Mouse (Mus musculus) cortical plate, adult 2 months (tissue): ENCODE measurements around the gene Xaf1. TPM values are rescaled to one million over a fixed set of nuclear protein-coding genes. Genes with fewer than 3 reads are reported as not detected.

Experiments
- H3K27ac ChIP-seq: fragments of 200-500 bp; 2 replicates; pipeline ENCODE4 v1.5.1; 2012; ENCODE audit warnings: low read length, control low read depth, inconsistent platforms; ENCODE audit not compliant: insufficient read depth
- H3K4me1 ChIP-seq: fragments of 200-500 bp; 2 replicates; pipeline ENCODE4 v1.6.1; 2011; ENCODE audit warnings: low read length; ENCODE audit not compliant: control insufficient read depth, insufficient read depth
- H3K4me3 ChIP-seq: fragments of 200-500 bp; 2 replicates; pipeline ENCODE4 v1.5.1; 2011; ENCODE audit warnings: mild to moderate bottlenecking, low read length, control low read depth; ENCODE audit not compliant: insufficient read depth
- CTCF ChIP-seq: fragments of 200-500 bp; IDR thresholded peaks from 2 replicates; pipeline ENCODE4 v1.5.1; 2011; ENCODE audit warnings: mild to moderate bottlenecking, control low read depth, low read length; ENCODE audit not compliant: insufficient read depth; ENCODE audit errors: extremely low read depth
- POLR2A ChIP-seq: fragments of 200-500 bp; IDR thresholded peaks from 2 replicates; pipeline ENCODE4 v1.6.1; 2011; ENCODE audit warnings: mild to moderate bottlenecking, low read length, control low read depth; ENCODE audit not compliant: insufficient read depth; ENCODE audit errors: extremely low read depth
- polyA plus RNA-seq: library from polyadenylated mRNA; depleted of rRNA; stranded (reverse); fragments of >200 nt; gene quantifications from 2 replicates; pipeline ENCODE4 v1.2.3, GENCODE M21; 2012; rRNA removed

Xaf1 gene
- 16.0 and 16.3 TPM in 2 replicates for polyA plus RNA-seq

GRCm38 (mm10) chr11:72301334-72301733 lies at the start of gene Xaf1:
Xaf1 (plus strand) TSS chr11:72301629.
- H3K4me3 ChIP-seq, result peak within 1 kb of the TSS; percentile 2
- H3K27ac ChIP-seq, result peak within 1 kb of the TSS; percentile 58
- TF ChIP-seq CTCF (no peak), POLR2A (no peak)
- H3K4me1 ChIP-seq, result no peaks in the 10 kb centered on the region

- Histone ChIP-seq H3K4me3 (no peak overlapping the region), H3K27ac (no peak overlapping the region), H3K4me1 (no peaks in the 10 kb centered on the region)
- TF ChIP-seq CTCF, result no peak
- TF ChIP-seq POLR2A, result no peak
Observed at GRCm38 (mm10) chr11:72255629-72256028, 45.8 kb upstream of the Xaf1 start.

GRCm38 (mm10) chr11:72256441-72256840 lies 45.0 kb upstream of the Xaf1 start:
- no peaks in the 10 kb centered on the region for H3K4me1 ChIP-seq
- TF ChIP-seq POLR2A (no peak), CTCF (no peak)
- H3K4me3 ChIP-seq, result no peak overlapping the region
- H3K27ac ChIP-seq, result no peak overlapping the region

GRCm38 (mm10) chr11:72265483-72265882 lies 35.9 kb upstream of the Xaf1 start:
- Histone ChIP-seq H3K4me3 (peak overlapping the region; percentile 34; the same call in 1 of the 2 replicates), H3K4me1 (no peaks in the 10 kb centered on the region), H3K27ac (no peak overlapping the region)
- TF ChIP-seq CTCF, result no peak
- 0 out of 2 replicates have a peak, but pooled peaks have one; percentile 21 for TF ChIP-seq POLR2A

GRCm38 (mm10) chr11:72266207-72266959 lies 35.0 kb upstream of the Xaf1 start:
- H3K4me3 ChIP-seq, result peak overlapping the region; percentile 34
- peak; percentile 64; the same call in 1 of the 2 replicates for TF ChIP-seq POLR2A
- peak; percentile 14; the same call in 1 of the 2 replicates for TF ChIP-seq CTCF
- H3K27ac ChIP-seq, result no peak overlapping the region
- H3K4me1 ChIP-seq, result no peaks in the 10 kb centered on the region

- TF ChIP-seq CTCF (no peak), POLR2A (no peak)
- peak within 1 kb of the TSS; percentile 34 for H3K4me3 ChIP-seq
- H3K27ac ChIP-seq, result no peak within 1 kb of the TSS
- no peaks in the 10 kb centered on the region for H3K4me1 ChIP-seq
Observed at GRCm38 (mm10) chr11:72266960-72267560, 34.4 kb upstream of the Xaf1 start, which contains the start of gene Slc13a5. Slc13a5 (minus strand) TSS chr11:72267222.

- H3K4me3 ChIP-seq, result no peak overlapping the region
- no peak overlapping the region for H3K27ac ChIP-seq
- TF ChIP-seq CTCF (no peak), POLR2A (no peak)
- no peaks in the 10 kb centered on the region for H3K4me1 ChIP-seq
Observed at GRCm38 (mm10) chr11:72271761-72272160, 29.7 kb upstream of the Xaf1 start.

GRCm38 (mm10) chr11:72273341-72273740 lies 28.1 kb upstream of the Xaf1 start:
- TF ChIP-seq POLR2A (no peak), CTCF (no peak)
- Histone ChIP-seq H3K27ac (no peak overlapping the region), H3K4me1 (no peaks in the 10 kb centered on the region), H3K4me3 (no peak overlapping the region)

GRCm38 (mm10) chr11:72281143-72281851 lies 20.1 kb upstream of the Xaf1 start:
- H3K4me1 ChIP-seq, result peaks cover 3% of the 10 kb centered on the region; the same call in 1 of the 2 replicates
- no peak overlapping the region for H3K27ac ChIP-seq
- no peak for TF ChIP-seq POLR2A
- TF ChIP-seq CTCF, result no peak
- no peak overlapping the region for H3K4me3 ChIP-seq

- no peak overlapping the region for H3K27ac ChIP-seq
- no peak overlapping the region for H3K4me3 ChIP-seq
- peaks cover 3% of the 10 kb centered on the region; the same call in 1 of the 2 replicates for H3K4me1 ChIP-seq
- TF ChIP-seq POLR2A, result no peak
- TF ChIP-seq CTCF, result no peak
Observed at GRCm38 (mm10) chr11:72281852-72282400, 19.5 kb upstream of the Xaf1 start.
